Mouse (Mus musculus) c-Kit-negative CD71-positive TER-119-positive erythroid progenitor cells, embryonic 14.5 days (primary cell): ENCODE data around the gene Tollip.

ENCODE experiments used
- DNase-seq: peaks from one replicate; pipeline ENCODE4 v3.0.0-alpha.2; 2013; ENCODE audit warnings: low read depth, low spot score

The Tollip gene

GRCm38 (mm10) chr7:141918407-141918806 is at the start of gene Tollip:
Gene Tollip, minus strand, starts transcription at chr7:141918507.
- no peak for DNase-seq

DNA sequence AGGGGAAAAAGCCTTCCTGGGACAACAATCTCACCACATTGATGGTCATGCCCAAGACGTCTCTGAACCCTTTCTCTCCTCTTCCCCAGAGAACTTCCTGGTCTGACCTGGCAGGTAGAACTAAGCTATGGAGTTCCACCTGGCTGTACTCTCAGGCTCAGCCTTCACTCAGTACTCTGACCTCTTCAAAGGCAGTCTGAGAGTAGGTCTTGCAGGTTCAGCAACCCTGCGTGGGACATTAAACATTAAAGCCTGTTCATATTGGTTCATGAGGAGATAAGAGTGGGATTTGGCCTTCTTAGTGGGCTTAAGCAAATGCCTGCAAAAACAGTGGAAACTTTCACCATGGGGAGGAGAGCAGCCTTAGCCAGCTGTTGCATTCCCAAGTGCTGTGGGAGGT is 48.0 kb upstream of the Tollip start:
- no peak for DNase-seq

GRCm38 (mm10) chr7:141962521-141962920 is 44.2 kb upstream of the Tollip start:
- DNase-seq: no peak

DNA sequence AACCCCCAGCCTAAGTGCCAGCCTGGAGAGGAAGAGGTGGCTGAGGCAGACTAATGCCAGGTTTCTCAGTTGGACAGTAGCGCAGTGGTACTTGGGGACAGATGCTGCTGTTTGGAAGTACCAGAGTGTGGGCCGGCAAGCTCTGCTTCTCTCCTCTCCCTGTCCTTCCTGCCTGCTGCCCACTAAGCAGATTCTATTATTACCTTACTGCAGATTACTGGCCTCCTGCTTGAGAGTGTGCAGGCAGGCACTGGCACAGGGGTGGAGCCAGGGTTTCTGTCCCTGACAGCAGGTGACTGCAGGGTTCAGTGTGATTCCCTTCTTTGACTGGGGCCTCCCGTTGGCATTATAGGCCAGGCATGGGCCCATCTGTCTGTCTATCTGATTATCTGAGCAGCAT is 43.2 kb upstream of the Tollip start:
- DNase-seq: no peak

- DNase-seq: no peak
These were observed 42.6 kb upstream of the Tollip start for GRCm38 (mm10) chr7:141960926-141961325.

- no peak for DNase-seq
These were observed 40.8 kb upstream of the Tollip start for GRCm38 (mm10) chr7:141959133-141959532.

GRCm38 (mm10) chr7:141958211-141958610 is 39.9 kb upstream of the Tollip start:
- DNase-seq: no peak

- no peak for DNase-seq
These were observed 39.3 kb upstream of the Tollip start for GRCm38 (mm10) chr7:141957524-141958051.

GRCm38 (mm10) chr7:141956174-141956566 is 37.9 kb upstream of the Tollip start:
- no peak for DNase-seq

- no peak for DNase-seq
These were observed 37.4 kb upstream of the Tollip start for GRCm38 (mm10) chr7:141955565-141956173.

- no peak for DNase-seq
These were observed 35.3 kb upstream of the Tollip start for GRCm38 (mm10) chr7:141953616-141954015.

GRCm38 (mm10) chr7:141952920-141953319 is 34.6 kb upstream of the Tollip start:
- no peak for DNase-seq

GRCm38 (mm10) chr7:141951821-141952220 is 33.5 kb upstream of the Tollip start:
- DNase-seq: no peak

GRCm38 (mm10) chr7:141950104-141951013 is 32.1 kb upstream of the Tollip start:
- DNase-seq: no peak

DNA sequence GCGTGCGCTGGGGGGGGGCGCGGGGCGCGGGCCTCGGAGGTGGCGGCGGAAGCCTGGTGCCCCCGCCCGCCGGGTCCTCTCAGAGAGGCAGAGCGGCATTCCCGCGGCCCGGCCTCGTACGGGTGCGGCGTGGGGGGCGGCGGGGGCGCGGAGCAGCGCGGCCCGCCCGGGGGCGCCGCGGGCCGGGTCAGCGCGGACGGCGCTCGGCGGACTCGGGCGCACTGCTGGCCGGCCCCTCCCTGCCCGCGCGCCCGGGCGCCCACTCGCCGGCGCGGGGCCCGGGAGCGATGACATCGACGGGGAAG is 31.4 kb upstream of the Tollip start:
- no peak for DNase-seq

DNA sequence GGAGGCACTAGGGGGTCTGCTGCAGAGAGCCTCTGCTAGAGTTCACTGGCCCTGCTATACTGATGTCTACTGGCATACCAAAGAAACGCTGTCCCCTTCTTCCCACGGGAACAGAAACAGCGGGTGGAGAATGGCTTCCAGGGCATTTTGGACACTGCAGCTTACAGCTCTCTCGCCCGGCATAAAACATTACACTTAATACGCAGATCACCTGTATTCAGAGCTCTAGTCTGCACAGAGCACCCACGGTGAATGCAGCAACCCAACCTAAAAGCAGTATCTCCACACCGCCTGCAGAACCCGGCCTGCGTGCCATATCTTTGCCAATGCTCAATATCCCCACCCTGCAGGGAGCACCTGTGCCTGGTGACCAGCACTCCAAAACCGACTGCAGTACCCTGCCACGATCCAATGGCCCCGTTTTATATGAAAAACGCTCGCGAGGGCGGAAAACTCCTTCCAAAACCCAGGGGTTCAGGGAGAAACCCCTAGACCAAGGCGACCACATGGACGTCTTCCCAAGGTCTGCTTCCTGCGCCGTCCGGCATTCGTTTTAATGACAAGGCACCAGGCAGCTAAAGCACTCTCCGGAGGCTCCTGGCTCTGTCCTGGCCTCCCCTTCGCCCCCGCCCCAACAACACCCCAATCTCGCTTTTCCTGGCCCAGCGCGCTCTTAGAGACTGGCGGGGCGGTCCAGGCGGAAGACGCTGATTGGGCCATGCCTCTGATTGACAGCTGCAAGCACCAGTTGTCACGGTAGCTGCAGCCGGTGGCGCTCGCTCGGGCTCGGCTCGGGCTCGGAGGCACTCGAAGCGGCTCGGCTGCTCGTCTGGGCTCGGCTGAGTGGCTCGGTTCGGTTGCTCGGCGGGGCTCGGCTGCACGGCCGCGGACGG is 30.8 kb upstream of the Tollip start, which contains the start of gene Brsk2:
TSS of gene Brsk2 (plus strand) at position 846 of the 893 bp plus-strand sequence.
- no peak for DNase-seq

- DNase-seq: no peak
These were observed 29.7 kb upstream of the Tollip start for GRCm38 (mm10) chr7:141948045-141948444.

- no peak for DNase-seq
These were observed 29.2 kb upstream of the Tollip start for GRCm38 (mm10) chr7:141947512-141947911.

DNA sequence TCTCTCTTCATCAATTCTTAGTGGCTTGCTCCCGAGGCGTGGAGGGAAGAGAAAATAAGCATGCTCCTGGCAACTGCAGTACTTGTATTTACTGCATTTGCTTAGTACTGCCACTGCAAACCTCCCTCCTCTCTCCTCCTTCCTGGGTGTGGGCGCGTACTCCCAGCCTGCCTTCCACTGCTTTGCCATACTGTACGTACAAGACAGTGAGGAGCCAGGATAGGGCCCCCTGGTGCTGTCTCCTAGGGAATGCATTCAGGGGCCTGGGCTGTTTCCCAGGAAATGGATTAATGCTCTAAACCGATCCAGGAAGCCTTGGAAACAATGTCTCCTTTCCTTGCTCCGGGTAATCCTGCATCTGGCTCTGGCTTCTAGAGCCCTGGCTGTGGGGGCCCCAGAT is 27.6 kb upstream of the Tollip start:
- no peak for DNase-seq

DNA sequence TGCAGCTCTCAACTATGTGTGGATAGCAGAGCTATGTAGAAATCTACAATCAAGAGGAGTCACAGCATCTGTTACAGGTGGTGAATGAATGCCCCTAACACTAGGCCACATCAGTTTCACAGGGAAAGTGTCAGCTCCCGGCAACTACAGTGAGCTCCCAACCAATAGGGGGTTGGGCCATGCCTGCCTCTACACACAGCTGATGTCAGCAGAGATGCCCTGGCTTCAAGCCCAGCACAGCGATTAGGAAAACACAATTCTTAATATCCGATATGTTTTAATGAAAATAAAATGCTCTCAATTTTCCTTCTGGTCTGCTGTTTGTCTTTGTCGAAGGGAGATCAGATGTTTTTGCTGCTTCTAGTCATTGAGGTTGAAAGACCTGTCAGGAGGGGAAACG is 25.1 kb upstream of the Tollip start:
- DNase-seq: no peak

GRCm38 (mm10) chr7:141934951-141935350 is 16.6 kb upstream of the Tollip start:
- no peak for DNase-seq
